Mouse (Mus musculus) heart, adult 11 months (tissue): ENCODE data around the gene Ets1.

Experiments
- DNase-seq: peaks from one replicate; pipeline ENCODE4 v3.0.0; 2022

Gene Ets1

GRCm38 (mm10) chr9:32730656-32731590, 94.9 kb downstream of the Ets1 start:
- peak; percentile 95 for DNase-seq

- peak; percentile 90 for DNase-seq
Measured at GRCm38 (mm10) chr9:32731787-32732186, 95.8 kb downstream of the Ets1 start.

- DNase-seq, result peak; percentile 88
Measured at GRCm38 (mm10) chr9:32735071-32735470, 99.0 kb downstream of the Ets1 start.

- DNase-seq, result no peak
Measured at GRCm38 (mm10) chr9:32736051-32736450, 100.0 kb downstream of the Ets1 start.

- DNase-seq, result no peak
Measured at GRCm38 (mm10) chr9:32739988-32740387, 104.0 kb downstream of the Ets1 start.

- peak; percentile 91 for DNase-seq
Measured at GRCm38 (mm10) chr9:32740751-32741387, 104.8 kb downstream of the Ets1 start.

GRCm38 (mm10) chr9:32741681-32742080, 105.7 kb downstream of the Ets1 start:
- no peak for DNase-seq

GRCm38 (mm10) chr9:32743157-32743556, 107.1 kb downstream of the Ets1 start:
- peak; percentile 75 for DNase-seq

- peak; percentile 91 for DNase-seq
Measured at GRCm38 (mm10) chr9:32743642-32744161, 107.7 kb downstream of the Ets1 start.

GRCm38 (mm10) chr9:32744288-32744687, 108.3 kb downstream of the Ets1 start:
- DNase-seq, result peak; percentile 58

GRCm38 (mm10) chr9:32745079-32745763, 109.2 kb downstream of the Ets1 start:
- no peak for DNase-seq

- no peak for DNase-seq
Measured at GRCm38 (mm10) chr9:32745998-32746397, 110.0 kb downstream of the Ets1 start.

- no peak for DNase-seq
Measured at GRCm38 (mm10) chr9:32746615-32747014, 110.6 kb downstream of the Ets1 start.

- peak; percentile 93 for DNase-seq
Measured at GRCm38 (mm10) chr9:32747624-32748023, 111.6 kb downstream of the Ets1 start.

- DNase-seq, result no peak
Measured at GRCm38 (mm10) chr9:32748552-32748951, 112.5 kb downstream of the Ets1 start.

GRCm38 (mm10) chr9:32749721-32750480, 113.9 kb downstream of the Ets1 start:
- no peak for DNase-seq

- DNase-seq, result peak; percentile 97
Measured at GRCm38 (mm10) chr9:32752602-32753001, 116.6 kb downstream of the Ets1 start.

- no peak for DNase-seq
Measured at GRCm38 (mm10) chr9:32754311-32754710, 118.3 kb downstream of the Ets1 start.

GRCm38 (mm10) chr9:32756002-32756401, 120.0 kb downstream of the Ets1 start:
- DNase-seq, result no peak

GRCm38 (mm10) chr9:32758280-32758905, 122.4 kb downstream of the Ets1 start:
- no peak for DNase-seq

- DNase-seq, result peak; percentile 93
Measured at GRCm38 (mm10) chr9:32760649-32761157, 124.7 kb downstream of the Ets1 start.

- peak; percentile 92 for DNase-seq
Measured at GRCm38 (mm10) chr9:32761326-32761725, 125.3 kb downstream of the Ets1 start.
